Mouse (Mus musculus): ENCODE measurements around the gene Hmcn2.
A peak's percentile ranks its signal among the peaks of the same experiment; 100 is the strongest.

Hmcn2 gene

DNA sequence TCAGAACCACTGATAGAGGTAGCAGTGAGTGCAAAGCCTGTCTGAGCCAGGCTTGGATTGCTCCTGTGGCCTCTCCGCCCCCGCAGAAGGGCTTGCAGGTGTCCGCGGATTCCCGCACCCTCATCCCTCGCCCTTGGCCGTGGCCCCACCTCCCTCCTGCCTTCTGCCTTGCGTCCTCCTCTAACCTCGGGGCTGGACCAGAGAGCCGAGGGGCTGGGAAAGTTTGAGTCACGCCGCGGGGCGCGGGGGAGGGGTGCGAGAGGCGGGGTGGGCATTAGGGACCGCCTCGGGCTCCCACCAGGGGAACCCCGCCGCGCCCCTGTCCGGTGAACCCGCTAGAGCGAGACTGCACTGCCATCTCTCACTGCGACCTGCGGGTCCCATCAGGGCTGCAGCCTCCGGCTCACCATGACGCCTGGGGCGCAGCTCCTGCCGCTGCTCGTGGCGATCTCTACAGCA is at the start of gene Hmcn2:
TSS of gene Hmcn2 (plus strand) at position 409 of the 459 bp plus-strand sequence.
- DNase-seq (ENCODE audit: low read depth), result no peak

DNA sequence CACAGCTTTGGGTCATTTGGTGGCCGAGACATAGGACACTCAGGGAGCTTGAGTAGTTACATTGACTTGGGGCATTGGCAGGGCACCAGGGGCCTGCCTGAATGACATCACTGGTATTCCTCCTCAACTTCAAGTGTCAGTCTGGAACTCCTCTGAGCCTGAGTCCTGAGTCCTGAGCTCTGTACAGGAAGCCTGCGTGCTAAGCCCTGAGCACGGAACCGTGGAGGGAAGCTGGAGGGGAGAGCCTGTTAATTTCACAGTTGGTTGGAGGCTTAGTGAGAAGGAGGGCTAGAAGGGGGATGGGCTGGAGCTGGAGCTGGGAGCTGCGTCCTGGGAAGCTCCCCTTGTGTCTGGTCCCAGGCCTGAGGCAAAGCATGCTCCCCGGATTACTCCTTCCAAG is 46.8 kb upstream of the Hmcn2 start:
- no peak for DNase-seq (ENCODE audit: low read depth)

GRCm38 (mm10) chr2:31268631-31269030 is 45.6 kb upstream of the Hmcn2 start:
- DNase-seq (ENCODE audit: low read depth), result no peak

- no peak for DNase-seq (ENCODE audit: low read depth)
Observed at GRCm38 (mm10) chr2:31269188-31269587, 45.0 kb upstream of the Hmcn2 start.

GRCm38 (mm10) chr2:31269847-31270246 is 44.4 kb upstream of the Hmcn2 start:
- no peak for DNase-seq (ENCODE audit: low read depth)

GRCm38 (mm10) chr2:31270470-31270869 is 43.7 kb upstream of the Hmcn2 start:
- DNase-seq (ENCODE audit: low read depth), result no peak

DNA sequence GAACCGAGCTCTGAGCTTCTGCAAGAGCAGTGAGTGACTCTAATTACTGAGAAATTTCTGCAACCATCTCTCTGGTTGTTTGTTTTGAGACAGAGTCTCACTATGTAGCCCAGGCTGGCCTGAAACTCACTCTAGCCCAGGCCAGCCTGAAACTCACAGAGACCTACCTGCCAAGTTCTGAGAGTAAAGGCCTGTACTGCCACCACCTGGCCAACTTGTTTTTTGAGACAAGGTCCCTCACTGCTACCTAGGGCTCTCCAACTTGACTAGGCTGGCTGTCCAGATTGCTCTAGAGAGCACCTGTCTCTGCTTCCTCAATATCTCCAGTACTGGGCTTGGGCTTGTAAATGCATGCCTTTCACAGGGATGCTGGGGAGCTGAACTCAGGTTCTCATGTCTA is 43.1 kb upstream of the Hmcn2 start:
- peak; percentile 18 for DNase-seq (ENCODE audit: low read depth)

DNA sequence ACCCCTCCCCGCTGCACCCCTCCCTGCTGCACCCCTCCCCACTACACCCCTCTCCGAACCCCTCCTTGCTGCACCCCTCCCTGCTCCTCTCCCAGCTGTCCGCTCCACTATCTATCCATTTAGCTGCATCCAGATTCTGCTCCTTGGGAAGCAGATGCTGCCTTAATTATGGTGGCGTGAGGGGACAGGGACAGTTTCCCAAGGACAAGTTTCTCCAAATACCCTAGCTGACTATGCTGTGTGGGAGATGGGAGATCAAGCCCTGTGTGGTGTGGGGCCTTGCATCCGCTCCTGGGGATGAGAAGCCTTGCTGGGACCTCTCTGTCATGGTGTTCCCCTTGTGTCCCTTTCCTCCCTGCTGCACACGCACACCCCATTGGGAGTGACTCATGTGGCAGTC is 39.2 kb upstream of the Hmcn2 start:
- DNase-seq (ENCODE audit: low read depth), result no peak

DNA sequence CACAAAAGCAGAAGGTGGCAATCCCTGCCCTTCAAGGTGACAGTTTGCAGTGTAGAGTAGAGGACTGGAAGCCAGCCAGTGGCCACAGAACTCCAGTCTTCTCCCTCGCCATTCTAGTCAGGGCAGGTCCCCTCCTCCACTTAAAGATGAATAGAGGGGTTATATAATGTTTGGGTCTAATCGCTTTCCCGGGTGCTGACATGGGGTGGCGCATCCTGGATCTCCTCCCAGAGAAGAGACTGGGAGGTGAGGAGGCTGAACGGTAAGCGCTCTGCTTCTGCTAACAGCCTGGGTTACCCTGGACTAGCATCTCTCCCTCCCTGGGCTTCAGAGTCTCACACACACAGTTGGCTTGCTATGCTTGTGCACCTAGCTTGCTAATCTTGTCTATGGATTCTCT is 36.4 kb upstream of the Hmcn2 start:
- no peak for DNase-seq (ENCODE audit: low read depth)

GRCm38 (mm10) chr2:31278483-31278882 is 35.7 kb upstream of the Hmcn2 start:
- no peak for DNase-seq (ENCODE audit: low read depth)

- DNase-seq (ENCODE audit: low read depth), result no peak
Observed at GRCm38 (mm10) chr2:31281138-31281537, 33.1 kb upstream of the Hmcn2 start.

- peak; percentile 31 for DNase-seq (ENCODE audit: low read depth)
Observed at GRCm38 (mm10) chr2:31282266-31282665, 31.9 kb upstream of the Hmcn2 start.

DNA sequence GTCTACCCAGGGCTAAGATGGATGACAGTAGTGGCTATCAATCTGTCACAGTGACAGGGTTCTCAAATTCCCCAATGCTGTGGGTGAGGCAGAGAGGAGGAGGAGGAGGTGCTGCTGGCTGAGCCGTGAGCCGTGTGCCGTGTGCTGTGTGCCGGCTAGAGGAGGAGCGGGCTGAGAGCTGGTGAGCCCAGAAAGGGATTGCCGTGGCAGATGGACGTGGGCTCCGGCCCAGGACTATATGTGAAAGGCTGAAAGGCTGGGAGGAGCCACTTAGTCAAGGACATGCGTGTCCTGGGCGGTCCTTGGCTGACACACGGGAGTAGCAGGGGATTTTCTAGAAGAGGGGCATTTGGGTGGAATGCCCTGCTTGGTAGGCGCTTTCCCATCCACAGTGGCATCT is 31.3 kb upstream of the Hmcn2 start:
- no peak for DNase-seq (ENCODE audit: low read depth)

DNA sequence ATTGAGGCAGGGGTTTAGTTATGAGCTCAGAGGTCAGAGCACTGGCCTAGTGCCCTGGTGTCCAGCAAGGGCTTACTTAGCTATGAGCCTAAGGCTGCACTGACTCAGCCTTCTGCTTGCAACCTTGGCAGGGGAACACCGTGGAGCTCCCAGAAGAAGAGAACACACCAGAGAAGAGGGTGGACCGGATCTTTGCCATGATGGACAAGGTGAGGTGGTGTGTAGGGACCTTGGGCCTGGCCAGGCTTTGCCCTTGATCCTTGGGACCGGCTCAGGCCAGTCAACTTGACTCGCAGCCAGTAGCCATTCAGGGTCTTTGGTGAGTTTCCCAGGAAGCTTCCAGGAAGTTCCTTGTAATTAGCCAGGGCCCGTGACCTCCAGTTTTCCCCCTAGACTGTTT is 29.7 kb upstream of the Hmcn2 start:
- DNase-seq (ENCODE audit: low read depth), result no peak

DNA sequence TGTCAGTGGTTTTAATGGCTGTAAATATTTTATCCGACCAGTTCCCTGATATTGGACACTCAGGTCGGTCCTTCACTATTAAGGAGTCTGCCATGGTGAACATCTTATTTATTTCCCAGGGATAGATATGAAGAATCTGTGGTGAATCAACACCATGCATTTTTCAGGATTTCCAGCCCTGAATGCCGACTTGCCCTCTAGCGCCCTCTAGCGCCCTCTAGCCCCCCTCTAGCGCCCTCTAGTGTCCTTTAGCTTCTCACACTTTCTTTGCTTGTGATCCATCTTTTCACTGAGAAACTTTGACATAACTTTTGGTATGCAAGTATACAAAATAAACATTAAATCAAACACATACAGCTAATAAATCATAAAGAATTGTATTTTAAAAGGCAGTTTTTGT is 22.8 kb upstream of the Hmcn2 start:
- DNase-seq (ENCODE audit: low read depth), result peak; percentile 85

DNA sequence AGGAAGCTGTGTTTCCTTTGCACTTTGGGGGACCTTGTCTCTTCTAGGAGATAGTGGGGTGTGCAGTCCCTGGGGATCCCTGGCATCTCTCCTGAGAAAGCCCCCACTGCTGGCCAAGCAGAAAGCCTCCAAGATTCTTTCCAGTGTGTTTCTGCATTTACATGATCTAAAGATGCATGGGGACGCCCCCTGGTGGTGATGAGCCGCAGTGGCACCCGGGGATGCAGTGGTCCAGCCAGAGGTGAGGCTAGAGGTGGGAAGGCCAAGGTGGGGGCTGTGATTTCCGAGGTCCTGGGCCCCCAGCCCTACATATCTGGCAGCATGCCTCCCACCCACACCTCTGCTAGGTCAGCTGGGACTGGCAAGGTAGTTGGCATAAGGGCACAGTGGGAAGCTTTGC is 19.2 kb upstream of the Hmcn2 start:
- DNase-seq (ENCODE audit: low read depth), result peak; percentile 80

- no peak for DNase-seq (ENCODE audit: low read depth)
Observed at GRCm38 (mm10) chr2:31296395-31296794, 17.8 kb upstream of the Hmcn2 start.

DNA sequence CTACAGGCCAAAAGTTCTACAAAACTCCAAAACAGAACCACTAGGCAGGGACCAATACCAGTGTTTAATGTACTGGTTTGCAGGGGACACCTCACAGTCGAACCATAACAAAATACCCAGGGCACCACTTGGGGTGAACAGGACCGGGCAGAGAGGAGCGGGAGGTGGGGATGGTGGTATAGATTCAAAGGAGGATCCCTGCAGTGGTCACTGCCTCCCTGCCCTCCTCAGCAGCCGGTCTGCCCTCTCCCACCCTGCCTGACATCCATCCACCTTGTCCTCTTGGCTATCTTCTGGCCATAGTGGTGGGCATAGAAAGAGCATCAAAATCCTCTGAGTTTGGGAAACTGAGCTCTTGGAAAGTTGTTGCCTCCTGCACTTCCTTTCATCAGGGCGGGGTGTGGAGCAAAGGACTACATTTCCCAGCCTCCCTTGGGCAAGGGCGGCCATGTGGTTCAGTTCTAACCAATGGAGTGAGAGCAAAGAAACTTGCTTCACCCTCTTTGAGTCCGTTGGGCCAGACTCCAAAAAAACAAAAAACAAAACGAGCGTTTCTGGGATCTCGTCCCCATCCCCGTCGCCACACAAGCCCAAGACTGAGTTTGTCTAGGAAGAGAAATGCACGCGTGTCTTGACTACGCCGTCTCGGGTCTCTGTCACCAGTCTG is 16.5 kb upstream of the Hmcn2 start:
- peak; percentile 87 for DNase-seq (ENCODE audit: low read depth)

DNA sequence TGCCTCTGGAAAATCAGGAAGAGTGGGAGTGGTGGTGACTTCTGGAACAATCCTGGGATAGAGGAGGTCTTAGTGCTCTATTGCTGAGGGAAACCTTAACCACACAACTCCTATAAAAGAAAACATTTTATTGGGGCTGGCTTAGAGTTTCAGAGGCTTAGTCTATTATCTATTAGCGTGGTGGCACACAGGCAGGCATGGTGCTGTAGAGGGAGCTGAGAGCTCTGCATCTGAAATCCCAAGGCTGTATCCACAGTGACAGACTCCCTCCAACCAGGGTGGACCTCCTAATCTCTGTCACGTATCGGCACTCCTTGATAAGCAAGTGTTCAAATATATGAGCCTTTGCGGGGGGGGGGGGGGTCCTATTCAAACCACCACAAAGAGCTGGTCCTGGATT is 15.4 kb upstream of the Hmcn2 start:
- peak; percentile 20 for DNase-seq (ENCODE audit: low read depth)

DNA sequence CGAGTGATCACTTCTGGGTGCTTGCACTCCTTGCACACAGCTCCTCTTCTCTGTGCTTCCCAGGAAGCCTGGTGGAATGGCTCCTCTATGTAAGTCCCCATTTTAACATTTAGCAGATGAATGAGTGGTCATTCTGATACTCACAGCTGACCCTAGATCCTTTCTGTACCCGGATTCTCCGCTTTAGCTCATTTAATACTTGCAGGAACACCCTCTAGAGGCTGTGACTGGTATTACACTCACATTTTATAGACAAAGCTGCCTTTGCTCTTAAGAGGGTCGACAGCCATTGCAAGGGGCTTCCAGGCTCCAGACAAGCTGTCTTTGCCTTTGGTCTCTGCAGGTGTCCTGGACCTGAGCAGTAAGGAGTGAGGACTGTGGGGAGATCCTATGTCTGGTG is 14.9 kb upstream of the Hmcn2 start:
- DNase-seq (ENCODE audit: low read depth), result peak; percentile 78

DNA sequence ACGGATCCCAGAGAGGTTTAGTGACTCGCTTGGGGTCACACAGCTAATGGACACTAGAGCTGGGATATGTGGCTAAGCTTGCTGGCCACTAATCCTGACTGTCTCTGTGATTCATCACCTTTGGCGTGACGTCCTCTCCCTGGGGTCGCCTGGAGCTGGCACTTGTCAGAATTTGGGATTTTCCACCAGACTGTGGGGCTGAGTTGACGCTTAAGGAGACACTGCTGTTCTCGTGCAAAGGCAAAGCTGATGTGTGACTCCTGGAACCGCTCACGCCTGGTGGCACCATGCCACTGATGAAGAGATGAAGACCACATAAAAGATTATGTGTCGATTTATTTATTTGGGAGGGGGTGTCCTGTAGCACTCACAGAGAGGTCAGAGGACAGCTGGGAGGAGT is 14.2 kb upstream of the Hmcn2 start:
- DNase-seq (ENCODE audit: low read depth), result peak; percentile 34

DNA sequence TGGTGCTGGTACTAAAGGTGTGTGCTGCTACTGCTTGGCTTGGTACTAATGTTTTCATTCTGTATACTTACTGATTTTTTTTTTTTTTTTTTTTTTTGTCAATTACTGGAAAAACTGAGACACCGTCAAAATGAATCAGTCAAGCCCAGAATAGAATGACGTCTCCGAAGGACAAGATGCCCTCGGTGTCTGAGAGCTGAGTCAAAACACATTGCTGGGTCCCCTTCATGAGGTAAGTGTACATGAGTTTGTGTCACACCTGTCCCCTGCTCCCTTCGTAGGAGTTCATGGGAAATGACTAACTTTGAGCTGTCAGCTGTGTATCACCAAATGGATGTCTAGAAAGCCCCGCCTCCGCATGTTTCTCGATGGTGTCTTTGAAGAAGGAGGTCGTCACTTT is 11.0 kb upstream of the Hmcn2 start:
- DNase-seq (ENCODE audit: low read depth), result no peak

DNA sequence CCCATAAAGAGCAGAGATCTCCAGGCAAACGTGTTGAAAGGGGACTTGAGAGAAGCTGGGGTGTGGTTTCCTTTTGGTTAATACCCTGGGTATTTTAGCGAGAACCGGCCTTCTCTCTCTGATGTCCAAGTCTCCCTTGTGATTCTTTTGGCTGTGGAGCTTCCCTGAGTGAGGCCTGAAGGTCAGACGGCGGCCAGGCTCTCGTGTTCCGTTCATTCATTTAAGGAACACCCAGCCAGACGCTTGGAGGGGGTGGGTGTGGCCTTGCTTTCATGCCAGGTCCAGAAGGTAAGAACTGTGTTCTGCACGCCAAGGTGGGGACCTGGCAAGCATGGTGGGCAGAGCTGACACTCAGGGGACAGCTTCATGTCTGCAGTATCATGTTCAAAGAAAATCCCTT is 10.0 kb upstream of the Hmcn2 start:
- no peak for DNase-seq (ENCODE audit: low read depth)

Data from NIH3T3 (cell line).